In the genomic region with DNA sequence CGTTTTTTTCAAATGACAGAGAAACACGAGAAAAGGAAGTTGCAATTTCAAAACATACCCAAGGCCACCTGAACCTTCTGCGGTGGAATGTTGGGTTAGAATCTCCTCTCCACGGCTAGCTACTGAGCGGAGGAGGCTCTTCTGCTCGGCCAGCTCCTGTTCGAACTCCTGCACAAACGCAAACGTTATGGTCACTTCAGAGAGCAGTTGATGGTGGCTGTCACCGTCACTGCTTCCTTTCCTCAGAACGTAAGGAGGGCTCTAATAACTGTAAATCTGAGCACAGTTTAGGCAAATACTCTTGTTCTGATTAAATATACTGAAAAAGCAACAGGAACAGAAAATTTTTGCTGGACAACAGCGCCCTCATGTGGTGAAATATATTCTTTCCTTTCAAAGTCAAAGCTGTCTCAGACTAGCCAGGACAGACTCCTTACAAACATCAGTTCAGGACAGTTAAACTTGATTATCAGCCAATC, we compare ENCODE assay signal across 8 mouse cellular contexts.
DNase-seq lines count a peak whose midpoint lies in the region; ATAC-seq and TF ChIP-seq lines count a peak whose summit lies in the region.
"Had no signal": no experiment of that assay in that cellular context is flagged by ENCODE, and none has a peak within 500 bp of the region (broad histone marks: within the 10 kb centered on the region; RNA-seq: fewer than 3 reads in every experiment).

No protein-coding gene starts in this region.

- 59% methylated on average over 12 of the region's 12 CpGs for WGBS in forebrain, embryonic 11.5 days
- WGBS in kidney, adult 2 months: 40% methylated on average over 12 of the region's 12 CpGs

- 0 out of 2 replicates have a peak, but pooled peaks have one; percentile 14 for TF ChIP-seq CTCF in kidney, adult 2 months (conservative IDR thresholded peaks at IDR 0.05; ENCODE audit: insufficient read depth, insufficient read length, low read depth, low read length)

- no peak overlapping the region for H3K9ac ChIP-seq in forebrain, embryonic 11.5 days (ENCODE audit: low read length)

- no peak overlapping the region for H3K4me3 ChIP-seq in forebrain, embryonic 11.5 days (ENCODE audit: low read depth, low read length)
- no peak overlapping the region for H3K4me3 ChIP-seq in kidney, adult 2 months (ENCODE audit: insufficient read depth, low read depth, low read length)
- H3K4me3 ChIP-seq: megakaryocyte, embryonic 14.5 days had no signal

- H3K4me1 ChIP-seq in forebrain, embryonic 11.5 days (replicated peaks; ENCODE audit: control insufficient read depth, insufficient read depth, low read length): no peaks in the 10 kb centered on the region
- H3K4me1 ChIP-seq in kidney, adult 2 months (ENCODE audit: control insufficient read depth, insufficient read depth, low read length): peaks cover 6% of the 10 kb centered on the region; the same call in 1 of the 2 replicates

- no peak for TF ChIP-seq POLR2A in kidney, adult 2 months (IDR thresholded peaks at IDR 0.05; ENCODE audit: low read depth, low read length)

- no peaks in the 10 kb centered on the region for H3K36me3 ChIP-seq in forebrain, embryonic 11.5 days (ENCODE audit: control insufficient read depth, insufficient read depth, low read length)
- H3K36me3 ChIP-seq in kidney, adult 2 months (ENCODE audit: control insufficient read depth, insufficient read depth, low read length): no peaks in the 10 kb centered on the region; the same call in 1 of the 2 replicates

- no peaks in the 10 kb centered on the region for H3K9me3 ChIP-seq in forebrain, embryonic 11.5 days (ENCODE audit: control insufficient read depth, low read length)
- H3K9me3 ChIP-seq: megakaryocyte, embryonic 14.5 days had no signal

- no peaks in the 10 kb centered on the region for H3K27me3 ChIP-seq in forebrain, embryonic 11.5 days (ENCODE audit: control insufficient read depth, insufficient read depth, low read length)
- H3K27me3 ChIP-seq in kidney, adult 2 months (replicated peaks; ENCODE audit: control insufficient read depth, insufficient read depth, low read length): no peaks in the 10 kb centered on the region
- H3K27me3 ChIP-seq: megakaryocyte, embryonic 14.5 days had no signal

- peak; percentile 33 for ATAC-seq in forebrain, embryonic 11.5 days (replicated peaks; ENCODE audit: low FRiP score)

- H3K4me2 ChIP-seq in forebrain, embryonic 11.5 days (ENCODE audit: low read depth, low read length, severe bottlenecking): no peak overlapping the region

- H3K27ac ChIP-seq in forebrain, embryonic 11.5 days (ENCODE audit: low read depth, low read length): no peak overlapping the region
- H3K27ac ChIP-seq in kidney, adult 2 months (ENCODE audit: insufficient read depth, low read depth, low read length): no peak overlapping the region

- peak; percentile 47 for DNase-seq in right cerebral cortex, postnatal 4 days
- DNase-seq in right cerebral cortex, postnatal 36 days (ENCODE audit: low spot score in 2 of 2): no peak
- DNase-seq in adrenal gland, adult (ENCODE audit: inconsistent age in 2 of 2, low spot score in 1 of 2): peak; percentile 70 to 96
- DNase-seq in forebrain, embryonic 11.5 days (ENCODE audit: low spot score): peak; percentile 66
- peak; percentile 76 for DNase-seq in kidney, adult 2 months
- DNase-seq in lung, postnatal 10 days: peak; percentile 76
- peak; percentile 37 for DNase-seq in retina, postnatal 7 days (ENCODE audit: low read depth, low spot score)

Comparison
In these comparisons a context has a peak if more than half of its experiments do, and no peak if none do; other contexts are left out.
1. DNase-seq: peak in right cerebral cortex, postnatal 4 days (single experiment), adrenal gland, adult (2 of 2), forebrain, embryonic 11.5 days (single experiment), kidney, adult 2 months (single experiment), lung, postnatal 10 days (single experiment) and retina, postnatal 7 days (single experiment); none in right cerebral cortex, postnatal 36 days (0 of 2).